Mouse (Mus musculus): ENCODE results near the gene Dynlt1b. TPM values are rescaled to one million over a fixed set of nuclear protein-coding genes. Genes with fewer than 3 reads are reported as not detected.
"Not testable (repeated sequence)": the region's sequence is repeated elsewhere in the genome, so short reads cannot be mapped to it uniquely, and the experiment has no call there.

Dynlt1b gene
- polyA plus RNA-seq, 1 experiment from 2014 or later, result 375 TPM

- H3K4me2 ChIP-seq, H3K4me1 ChIP-seq, H3K9me3 ChIP-seq, H3K9ac ChIP-seq, H3K27ac ChIP-seq, H3K36me3 ChIP-seq, H3K4me3 ChIP-seq, H3K27me3 ChIP-seq: not testable (repeated sequence)
- 0 out of 2 replicates have a peak, but pooled peaks have one; percentile 31 for ATAC-seq (ENCODE audit: insufficient number of reproducible peaks, low FRiP score, low TSS enrichment, low read depth)
- 22% methylated on average over 8 of the region's 13 CpGs for WGBS
Measured at GRCm38 (mm10) chr17:6399281-6400096, 30.4 kb upstream of the Dynlt1b start.

GRCm38 (mm10) chr17:6400097-6400489 is 29.8 kb upstream of the Dynlt1b start:
- H3K36me3 ChIP-seq; H3K4me1 ChIP-seq; H3K27me3 ChIP-seq; H3K4me2 ChIP-seq; ATAC-seq (ENCODE audit: insufficient number of reproducible peaks, low FRiP score, low TSS enrichment, low read depth); H3K9me3 ChIP-seq; H3K4me3 ChIP-seq; H3K27ac ChIP-seq; H3K9ac ChIP-seq: not testable (repeated sequence)
- WGBS, result 75% methylated on average over 4 of the region's 4 CpGs

- H3K4me2 ChIP-seq; ATAC-seq (ENCODE audit: insufficient number of reproducible peaks, low FRiP score, low TSS enrichment, low read depth); H3K36me3 ChIP-seq; H3K4me1 ChIP-seq; H3K27ac ChIP-seq; H3K9me3 ChIP-seq; H3K27me3 ChIP-seq; H3K4me3 ChIP-seq; H3K9ac ChIP-seq: not testable (repeated sequence)
- WGBS, result 51% methylated on average over 1 of the region's 1 CpGs
Measured at GRCm38 (mm10) chr17:6404493-6404892, 25.4 kb upstream of the Dynlt1b start.

GRCm38 (mm10) chr17:6406972-6407371 is 22.9 kb upstream of the Dynlt1b start:
- not testable (repeated sequence) for H3K27ac ChIP-seq; H3K4me3 ChIP-seq; H3K4me2 ChIP-seq; H3K9me3 ChIP-seq; ATAC-seq (ENCODE audit: insufficient number of reproducible peaks, low FRiP score, low TSS enrichment, low read depth); H3K9ac ChIP-seq; H3K4me1 ChIP-seq; H3K36me3 ChIP-seq; H3K27me3 ChIP-seq
- 23% methylated on average over 1 of the region's 2 CpGs for WGBS

- H3K36me3 ChIP-seq; ATAC-seq (ENCODE audit: insufficient number of reproducible peaks, low FRiP score, low TSS enrichment, low read depth): not testable (repeated sequence)
Measured at GRCm38 (mm10) chr17:6410713-6411213, 19.1 kb upstream of the Dynlt1b start.

GRCm38 (mm10) chr17:6417118-6417517 is 12.8 kb upstream of the Dynlt1b start:
- H3K4me2 ChIP-seq; H3K27me3 ChIP-seq; ATAC-seq (ENCODE audit: insufficient number of reproducible peaks, low FRiP score, low TSS enrichment, low read depth); H3K4me1 ChIP-seq; H3K36me3 ChIP-seq; H3K9ac ChIP-seq; H3K4me3 ChIP-seq; H3K27ac ChIP-seq; H3K9me3 ChIP-seq: not testable (repeated sequence)
- WGBS, result 40% methylated on average over 6 of the region's 7 CpGs

More at GRCm38 (mm10) chr17:6410713-6411213, 19.1 kb upstream of the Dynlt1b start:
- not testable (repeated sequence) for H3K4me2 ChIP-seq, H3K4me3 ChIP-seq, H3K27ac ChIP-seq, H3K9me3 ChIP-seq, H3K27me3 ChIP-seq, H3K4me1 ChIP-seq, H3K9ac ChIP-seq
- WGBS, result 48% methylated on average over 6 of the region's 6 CpGs

- not testable (repeated sequence) for H3K36me3 ChIP-seq; H3K9me3 ChIP-seq; H3K27ac ChIP-seq; H3K4me1 ChIP-seq; H3K4me2 ChIP-seq; H3K9ac ChIP-seq; H3K4me3 ChIP-seq; H3K27me3 ChIP-seq; ATAC-seq (ENCODE audit: insufficient number of reproducible peaks, low FRiP score, low TSS enrichment, low read depth)
- WGBS, result 91% methylated on average over 1 of the region's 2 CpGs
Measured at GRCm38 (mm10) chr17:6420557-6420956, 9.4 kb upstream of the Dynlt1b start.

GRCm38 (mm10) chr17:6421547-6422326 is 8.2 kb upstream of the Dynlt1b start:
- not testable (repeated sequence) for H3K9me3 ChIP-seq; H3K27ac ChIP-seq; H3K36me3 ChIP-seq; H3K4me2 ChIP-seq; H3K9ac ChIP-seq; H3K4me1 ChIP-seq; H3K4me3 ChIP-seq; H3K27me3 ChIP-seq; ATAC-seq (ENCODE audit: insufficient number of reproducible peaks, low FRiP score, low TSS enrichment, low read depth)
- WGBS, result 53% methylated on average over 13 of the region's 14 CpGs

GRCm38 (mm10) chr17:6422370-6422769 is 7.5 kb upstream of the Dynlt1b start:
- not testable (repeated sequence) for H3K4me2 ChIP-seq; ATAC-seq (ENCODE audit: insufficient number of reproducible peaks, low FRiP score, low TSS enrichment, low read depth); H3K27ac ChIP-seq; H3K9me3 ChIP-seq; H3K27me3 ChIP-seq; H3K4me3 ChIP-seq; H3K36me3 ChIP-seq; H3K4me1 ChIP-seq; H3K9ac ChIP-seq
- WGBS, result 62% methylated on average over 2 of the region's 2 CpGs

GRCm38 (mm10) chr17:6422805-6423204 is 7.1 kb upstream of the Dynlt1b start:
- WGBS, result 53% methylated on average over 3 of the region's 3 CpGs
- not testable (repeated sequence) for H3K27me3 ChIP-seq; H3K36me3 ChIP-seq; ATAC-seq (ENCODE audit: insufficient number of reproducible peaks, low FRiP score, low TSS enrichment, low read depth); H3K27ac ChIP-seq; H3K4me3 ChIP-seq; H3K9ac ChIP-seq; H3K4me2 ChIP-seq; H3K9me3 ChIP-seq; H3K4me1 ChIP-seq

- not testable (repeated sequence) for H3K27ac ChIP-seq, H3K9ac ChIP-seq, H3K9me3 ChIP-seq, H3K4me3 ChIP-seq, H3K27me3 ChIP-seq, H3K36me3 ChIP-seq, H3K4me2 ChIP-seq, H3K4me1 ChIP-seq
- 49% methylated on average over 12 of the region's 12 CpGs for WGBS
- 0 out of 2 replicates have a peak, but pooled peaks have one; percentile 45 for ATAC-seq (ENCODE audit: insufficient number of reproducible peaks, low FRiP score, low TSS enrichment, low read depth)
Measured at GRCm38 (mm10) chr17:6424294-6424980, 5.5 kb upstream of the Dynlt1b start.

- not testable (repeated sequence) for H3K4me2 ChIP-seq; H3K9me3 ChIP-seq; H3K27me3 ChIP-seq; H3K4me3 ChIP-seq; H3K4me1 ChIP-seq; H3K36me3 ChIP-seq; H3K27ac ChIP-seq; ATAC-seq (ENCODE audit: insufficient number of reproducible peaks, low FRiP score, low TSS enrichment, low read depth); H3K9ac ChIP-seq
- 81% methylated on average over 3 of the region's 3 CpGs for WGBS
Measured at GRCm38 (mm10) chr17:6425325-6425724, 4.6 kb upstream of the Dynlt1b start.
